In the genomic region with DNA sequence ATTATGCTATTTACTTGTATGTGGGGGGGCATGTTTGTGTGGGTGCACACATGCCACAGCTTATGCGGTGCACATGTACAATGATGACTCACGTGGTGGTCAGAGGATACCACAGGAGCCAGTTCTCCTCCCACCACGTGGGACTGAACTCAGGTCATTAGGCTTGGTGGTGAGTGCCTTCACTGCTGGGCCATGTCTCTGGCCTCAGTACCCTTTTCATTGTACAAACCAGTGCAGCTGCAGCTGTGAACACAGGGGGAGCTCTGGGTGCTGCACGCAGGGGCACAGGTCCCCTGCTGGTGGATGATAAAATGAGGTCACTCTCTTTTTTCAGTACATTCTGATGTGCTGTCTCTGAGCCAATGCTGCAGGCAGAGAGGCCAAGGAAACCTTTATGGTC, we compare ENCODE assay signal across 10 mouse cellular contexts. TPM values are rescaled to one million over a fixed set of nuclear protein-coding genes. Genes with fewer than 3 reads are reported as not detected.
DNase-seq lines count a peak whose midpoint lies in the region; ATAC-seq and TF ChIP-seq lines count a peak whose summit lies in the region.
"Had no signal": no experiment of that assay in that cellular context is flagged by ENCODE, and none has a peak within 500 bp of the region (broad histone marks: within the 10 kb centered on the region; RNA-seq: fewer than 3 reads in every experiment).

No protein-coding gene starts in this region.

- ATAC-seq in lung, embryonic 14.5 days (ENCODE audit: insufficient read depth) = 0 out of 2 replicates have a peak, but pooled peaks have one; percentile 40
- peak; percentile 37; the same call in 1 of the 2 replicates for ATAC-seq in intestine, embryonic 15.5 days

- H3K4me1 ChIP-seq in lung, embryonic 14.5 days (ENCODE audit: insufficient read depth) = peaks cover 8% of the 10 kb centered on the region
- H3K4me1 ChIP-seq in intestine, embryonic 15.5 days (replicated peaks) = peaks cover 6% of the 10 kb centered on the region

- no peak overlapping the region for H3K27ac ChIP-seq in lung, embryonic 14.5 days (ENCODE audit: low read depth)
- H3K27ac ChIP-seq in intestine, embryonic 15.5 days = no peak overlapping the region
- H3K27ac ChIP-seq: embryonic facial prominence, embryonic 15.5 days had no signal

- peak; percentile 68 for DNase-seq in lung, embryonic 14.5 days
- no peak for DNase-seq in lung, postnatal 25 days (ENCODE audit: low spot score)
- DNase-seq in ZHBTc4 (ENCODE audit: low read depth, low spot score) = peak; percentile 73
- DNase-seq in thymus, postnatal 0 days (ENCODE audit: low spot score) = peak; percentile 87
- DNase-seq in layer of hippocampus, adult 11-12 months (ENCODE audit: low spot score) = no peak
- no peak for DNase-seq in gastrocnemius, postnatal 36 days
- DNase-seq in testis, postnatal 10 days (ENCODE audit: low spot score) = no peak
- DNase-seq: left cerebral cortex, postnatal 4 days had no signal

- H3K27me3 ChIP-seq in lung, embryonic 14.5 days (ENCODE audit: insufficient read depth, low read length) = no peaks in the 10 kb centered on the region
- H3K27me3 ChIP-seq in intestine, embryonic 15.5 days (replicated peaks) = no peaks in the 10 kb centered on the region
- H3K27me3 ChIP-seq: embryonic facial prominence, embryonic 15.5 days had no signal

- no peaks in the 10 kb centered on the region for H3K36me3 ChIP-seq in lung, embryonic 14.5 days (ENCODE audit: insufficient read depth)
- H3K36me3 ChIP-seq in intestine, embryonic 15.5 days = no peaks in the 10 kb centered on the region
- H3K36me3 ChIP-seq: embryonic facial prominence, embryonic 15.5 days had no signal

- no peak overlapping the region for H3K4me2 ChIP-seq in lung, embryonic 14.5 days
- H3K4me2 ChIP-seq in intestine, embryonic 15.5 days (replicated peaks) = no peak overlapping the region
- H3K4me2 ChIP-seq: embryonic facial prominence, embryonic 15.5 days had no signal

- H3K4me3 ChIP-seq in lung, embryonic 14.5 days (ENCODE audit: low read depth, low read length) = no peak overlapping the region
- no peak overlapping the region for H3K4me3 ChIP-seq in intestine, embryonic 15.5 days (replicated peaks)
- H3K4me3 ChIP-seq: embryonic facial prominence, embryonic 15.5 days had no signal

- no peaks in the 10 kb centered on the region for H3K9me3 ChIP-seq in lung, embryonic 14.5 days (ENCODE audit: low read depth, low read length)
- H3K9me3 ChIP-seq in intestine, embryonic 15.5 days = no peaks in the 10 kb centered on the region
- H3K9me3 ChIP-seq: embryonic facial prominence, embryonic 15.5 days had no signal

- H3K9ac ChIP-seq in lung, embryonic 14.5 days = no peak overlapping the region
- H3K9ac ChIP-seq in intestine, embryonic 15.5 days = no peak overlapping the region
- H3K9ac ChIP-seq: embryonic facial prominence, embryonic 15.5 days had no signal

- TF ChIP-seq CTCF in lung, embryonic 14.5 days (IDR thresholded peaks at IDR 0.05; ENCODE audit: low read depth) = peak; percentile 80

- WGBS in lung, embryonic 14.5 days = 55% methylated on average over 4 of the region's 4 CpGs
- WGBS in intestine, embryonic 15.5 days = 53% methylated on average over 4 of the region's 4 CpGs

- intact Hi-C loops in gastrocnemius, postnatal 36 days (cut with DNase I) = loop anchor here (5.0 kb wide), 1 partner anchor 37 kb away; no protein-coding TSS in a partner anchor

RNA-seq across cellular contexts. Expression of a gene that starts 46.1 kb away (rescaled TPM):
- polyA plus RNA-seq in lung, embryonic 14.5 days (2014; fragmentation: Nextera tagmentation; extraction: Ambion mirVana) = 0.50 and 0.68 TPM in 2 replicates
- 0.19 and 0.76 TPM in 2 replicates for polyA plus RNA-seq in intestine, embryonic 15.5 days (2015; fragmentation: Nextera tagmentation; extraction: Ambion mirVana)
- polyA plus RNA-seq in thymus, postnatal 0 days (2015; fragmentation: Nextera tagmentation; extraction: Ambion mirVana) = 3.0 and 3.1 TPM in 2 replicates
- under 1 TPM; 0.35 to 0.71 TPM for total RNA-seq in gastrocnemius, postnatal 36 days (2021)

Comparison
In these comparisons a context has a peak if more than half of its experiments do, and no peak if none do; other contexts are left out.
1. DNase-seq: peak in lung, embryonic 14.5 days (single experiment), ZHBTc4 (single experiment) and thymus, postnatal 0 days (single experiment); none in lung, postnatal 25 days (single experiment), layer of hippocampus, adult 11-12 months (single experiment), gastrocnemius, postnatal 36 days (0 of 2) and testis, postnatal 10 days (single experiment).